Mouse (Mus musculus): ENCODE results near the gene Upk3bl. TPM values are rescaled to one million over a fixed set of nuclear protein-coding genes. Genes with fewer than 3 reads are reported as not detected.
"Not testable (repeated sequence)": the region's sequence is repeated elsewhere in the genome, so short reads cannot be mapped to it uniquely, and the experiment has no call there.

Gene Upk3bl
- total RNA-seq, 2 experiments from 2014 or later = not detected

- no peak for TF ChIP-seq CTCF (IDR thresholded peaks at IDR 0.05)
- intact Hi-C loops (cut with DNase I) = no loop called here
- DNase-seq = no peak
Observed at GRCm38 (mm10) chr5:136034868-136035267, 19.4 kb upstream of the Upk3bl start.

GRCm38 (mm10) chr5:136035285-136035684 lies 19.0 kb upstream of the Upk3bl start:
- intact Hi-C loops (cut with DNase I) = no loop called here
- peak overlapping the region; percentile 41 for H3K27ac ChIP-seq
- no peak for DNase-seq
- no peak for TF ChIP-seq CTCF (IDR thresholded peaks at IDR 0.05)
- no peak overlapping the region for H3K4me3 ChIP-seq

More at GRCm38 (mm10) chr5:136034868-136035267, 19.4 kb upstream of the Upk3bl start:
- H3K4me3 ChIP-seq = no peak overlapping the region
- H3K27ac ChIP-seq = peak overlapping the region; percentile 41

- intact Hi-C loops (cut with DNase I) = no loop called here
- Histone ChIP-seq H3K4me3 (no peak overlapping the region), H3K27ac (no peak overlapping the region)
- no peak for DNase-seq
- TF ChIP-seq CTCF (IDR thresholded peaks at IDR 0.05) = no peak
Observed at GRCm38 (mm10) chr5:136036667-136037066, 17.6 kb upstream of the Upk3bl start.

- no peak for TF ChIP-seq CTCF (IDR thresholded peaks at IDR 0.05)
- Histone ChIP-seq H3K27ac (no peak within 1 kb of the TSS), H3K4me3 (no peak within 1 kb of the TSS)
- no peak for DNase-seq
- intact Hi-C loops (cut with DNase I) = no loop called here
Observed at GRCm38 (mm10) chr5:136038258-136039214, 15.8 kb upstream of the Upk3bl start, which contains the start of gene Upk3b. Gene Upk3b (plus strand): TSS chr5:136038496.

DNA sequence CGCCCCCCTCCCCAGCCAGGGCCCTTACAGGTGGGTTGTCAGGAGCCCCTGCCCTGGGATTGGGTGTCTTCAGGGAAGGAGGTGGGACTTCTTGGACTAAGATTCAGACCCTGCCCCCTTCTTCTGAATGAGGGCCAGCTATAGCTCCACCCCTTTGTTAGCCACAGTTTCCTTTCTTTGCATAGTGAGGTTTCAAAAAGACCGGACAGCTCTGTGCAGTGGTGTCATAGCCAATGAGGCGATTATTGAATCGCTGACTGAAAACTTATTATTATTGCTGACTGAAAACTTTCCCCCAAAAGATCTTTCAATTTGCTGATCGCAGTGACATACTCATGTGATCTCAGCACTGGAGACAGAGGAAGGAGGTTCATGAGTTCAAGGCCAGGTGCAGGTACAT lies 14.1 kb upstream of the Upk3bl start:
- DNase-seq = no peak
- TF ChIP-seq CTCF (IDR thresholded peaks at IDR 0.05) = no peak
- H3K27ac ChIP-seq = no peak overlapping the region
- no peak overlapping the region for H3K4me3 ChIP-seq
- intact Hi-C loops (cut with DNase I) = no loop called here

DNA sequence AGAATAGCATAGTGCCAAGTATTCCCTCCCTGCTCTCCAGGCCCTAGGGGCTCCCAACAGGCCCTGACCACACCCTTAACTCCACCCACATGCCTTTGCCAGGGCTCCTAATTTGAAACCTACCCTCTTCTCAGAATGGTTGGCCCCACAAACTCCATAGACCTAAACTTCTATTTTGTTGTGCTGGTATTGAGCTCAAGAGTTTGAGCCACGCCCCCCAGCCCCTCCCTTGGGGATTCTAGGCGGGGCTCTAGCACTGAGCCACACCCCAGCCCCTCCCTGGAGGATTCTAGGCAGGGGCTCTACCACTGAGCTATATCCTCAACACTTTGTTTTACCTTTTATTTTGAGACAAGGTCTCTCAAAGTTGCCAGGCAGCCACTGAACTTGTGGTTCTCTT lies 13.0 kb upstream of the Upk3bl start:
- H3K27ac ChIP-seq = no peak overlapping the region
- TF ChIP-seq CTCF (IDR thresholded peaks at IDR 0.05) = no peak
- intact Hi-C loops (cut with DNase I) = no loop called here
- DNase-seq = peak; percentile 38
- H3K4me3 ChIP-seq = no peak overlapping the region

DNA sequence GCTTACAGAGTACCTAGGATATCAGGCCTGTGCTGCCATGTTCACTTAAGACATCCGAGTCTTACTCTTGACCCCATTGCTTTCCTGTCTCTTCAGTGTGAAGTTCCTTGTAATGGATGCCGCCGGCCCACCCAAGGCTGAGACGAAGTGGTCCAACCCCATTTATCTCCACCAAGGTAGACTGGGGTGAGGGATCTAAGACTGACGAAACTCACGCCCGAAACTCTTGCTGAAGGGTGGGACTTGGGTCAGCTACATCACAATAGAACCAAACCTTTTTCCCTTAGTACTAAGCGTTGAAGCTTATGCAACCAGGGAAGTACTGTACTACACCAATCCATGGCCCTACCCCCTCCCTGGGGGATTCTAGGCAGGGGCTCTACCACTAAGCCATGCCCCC lies 12.6 kb upstream of the Upk3bl start:
- no peak overlapping the region for H3K27ac ChIP-seq
- no peak overlapping the region for H3K4me3 ChIP-seq
- TF ChIP-seq CTCF (IDR thresholded peaks at IDR 0.05) = no peak
- DNase-seq = no peak
- intact Hi-C loops (cut with DNase I) = no loop called here

DNA sequence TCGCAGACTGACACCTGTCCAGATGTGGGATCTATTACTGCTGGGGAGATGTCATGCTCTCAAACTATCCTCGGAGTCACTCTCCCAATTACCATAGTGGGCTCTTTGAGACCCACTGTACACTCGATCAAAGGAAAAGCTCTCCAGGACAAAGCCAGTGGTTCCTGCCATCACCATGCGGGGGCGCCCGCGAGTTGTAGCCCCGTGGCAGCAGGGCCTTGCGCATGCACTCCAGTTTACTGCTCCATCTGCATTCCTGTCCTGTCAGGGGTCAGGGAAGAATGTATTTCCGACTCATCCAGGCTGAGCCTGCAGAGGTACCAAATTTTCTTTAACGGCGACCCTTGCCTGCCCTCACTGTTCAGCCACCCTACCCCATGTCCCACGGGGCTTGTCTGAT lies 9.4 kb upstream of the Upk3bl start:
- TF ChIP-seq CTCF (IDR thresholded peaks at IDR 0.05) = peak; percentile 62
- H3K27ac ChIP-seq = no peak overlapping the region
- no peak for DNase-seq
- intact Hi-C loops (cut with DNase I) = loop anchor here (1.0 kb wide), 1 partner anchor 16 kb away; no protein-coding TSS in a partner anchor
- H3K4me3 ChIP-seq = no peak overlapping the region

DNA sequence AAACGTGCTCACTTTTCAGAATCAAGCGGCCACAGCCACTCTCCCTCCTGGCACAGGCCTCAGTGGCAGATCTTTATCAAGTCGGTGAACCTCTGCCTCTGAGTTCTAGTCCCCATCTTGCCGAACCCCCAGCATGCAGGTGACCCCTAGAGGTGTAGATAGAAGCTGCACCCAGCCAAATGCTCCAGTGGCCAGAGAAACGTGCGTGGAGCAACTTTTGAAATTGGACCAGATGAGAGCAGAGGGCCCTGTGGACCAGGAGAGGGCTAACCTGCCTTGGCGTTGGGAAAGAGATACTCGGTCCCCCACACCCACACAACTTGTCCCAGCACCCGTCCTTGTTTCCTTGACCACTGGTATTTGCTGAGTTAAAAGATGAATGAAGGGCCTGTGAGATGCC lies 8.9 kb upstream of the Upk3bl start:
- intact Hi-C loops (cut with DNase I) = loop anchor here (1.0 kb wide), 1 partner anchor 16 kb away; no protein-coding TSS in a partner anchor
- no peak overlapping the region for H3K27ac ChIP-seq

DNA sequence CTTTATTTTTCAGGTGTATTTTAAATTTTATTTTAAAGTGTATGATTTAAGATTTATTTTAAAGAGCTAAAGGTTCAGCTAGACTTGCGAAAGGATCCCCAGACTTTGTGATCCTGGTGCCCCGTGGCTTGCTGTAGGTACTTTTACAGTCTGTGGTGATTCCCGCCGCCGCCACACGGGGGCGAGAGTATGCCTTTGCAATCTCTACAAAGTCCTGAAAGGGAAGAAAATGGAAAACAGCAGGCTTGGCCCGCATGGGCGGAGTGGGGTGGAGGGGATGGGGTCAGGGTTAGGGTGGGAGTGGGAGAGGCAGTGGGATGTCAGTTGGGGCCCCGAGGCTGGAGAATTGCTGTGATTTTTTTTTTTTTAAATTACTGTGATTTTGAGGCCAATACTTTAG lies 8.3 kb upstream of the Upk3bl start:
- TF ChIP-seq CTCF (IDR thresholded peaks at IDR 0.05) = peak; percentile 81
- Histone ChIP-seq H3K27ac (no peak overlapping the region), H3K4me3 (no peak overlapping the region)
- DNase-seq = peak; percentile 87
- intact Hi-C loops (cut with DNase I) = loop anchor here (1.0 kb wide), 1 partner anchor 15 kb away; no protein-coding TSS in a partner anchor

More for the DNA sequence above, 8.9 kb upstream of the Upk3bl start:
- no peak overlapping the region for H3K4me3 ChIP-seq
- no peak for DNase-seq
- peak; percentile 41 for TF ChIP-seq CTCF (IDR thresholded peaks at IDR 0.05)

GRCm38 (mm10) chr5:136048541-136048940 lies 5.8 kb upstream of the Upk3bl start:
- H3K27ac ChIP-seq; intact Hi-C loops (cut with DNase I); DNase-seq; H3K4me3 ChIP-seq: not testable (repeated sequence)

GRCm38 (mm10) chr5:136049926-136050325 lies 4.4 kb upstream of the Upk3bl start:
- TF ChIP-seq CTCF (IDR thresholded peaks at IDR 0.05) = no peak
- DNase-seq = no peak
- intact Hi-C loops (cut with DNase I) = no loop called here
- peak overlapping the region; percentile 31; the same call in 1 of the 2 replicates for H3K27ac ChIP-seq
- H3K4me3 ChIP-seq = no peak overlapping the region

Data from gastrocnemius, adult 2 months (tissue).